Mouse (Mus musculus): ENCODE data around the gene Ryr2.

DNA sequence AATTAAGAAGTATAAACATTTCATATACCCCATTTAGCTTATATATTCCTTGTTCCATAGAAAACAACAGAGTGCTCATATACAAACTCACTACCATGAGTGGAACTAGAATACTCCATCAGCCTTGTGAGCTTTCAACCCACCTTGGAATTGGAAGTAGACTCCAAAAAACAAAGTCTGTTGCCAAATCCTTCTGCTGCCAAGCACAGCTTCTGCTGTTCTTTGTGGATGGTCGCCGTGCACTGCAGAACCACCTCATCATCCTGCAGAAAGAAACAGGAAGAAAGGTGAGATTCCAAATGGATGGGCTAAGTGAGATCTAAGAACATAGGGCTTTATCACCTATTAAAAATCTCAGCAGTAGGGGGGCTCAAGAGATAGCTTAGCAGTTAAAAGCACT is 161.0 kb downstream of the Ryr2 start:
- TF ChIP-seq POLR2A (IDR thresholded peaks at IDR 0.05; ENCODE audit: control insufficient read depth, low read depth, low read length), result no peak
- no peak for TF ChIP-seq CTCF (IDR thresholded peaks at IDR 0.05; ENCODE audit: control insufficient read depth, insufficient read depth, insufficient replicate concordance, low read depth, low read length)
